Mouse (Mus musculus) mesoderm, embryonic 11.5 days (tissue): ENCODE measurements around the gene Serac1.
"Not testable (repeated sequence)": the region's sequence is repeated elsewhere in the genome, so short reads cannot be mapped to it uniquely, and the experiment has no call there.

Experiments
- DNase-seq: peaks from one replicate; pipeline ENCODE4 v3.0.0-alpha.2; 2012; ENCODE audit warnings: low read depth, low spot score

The Serac1 gene

DNA sequence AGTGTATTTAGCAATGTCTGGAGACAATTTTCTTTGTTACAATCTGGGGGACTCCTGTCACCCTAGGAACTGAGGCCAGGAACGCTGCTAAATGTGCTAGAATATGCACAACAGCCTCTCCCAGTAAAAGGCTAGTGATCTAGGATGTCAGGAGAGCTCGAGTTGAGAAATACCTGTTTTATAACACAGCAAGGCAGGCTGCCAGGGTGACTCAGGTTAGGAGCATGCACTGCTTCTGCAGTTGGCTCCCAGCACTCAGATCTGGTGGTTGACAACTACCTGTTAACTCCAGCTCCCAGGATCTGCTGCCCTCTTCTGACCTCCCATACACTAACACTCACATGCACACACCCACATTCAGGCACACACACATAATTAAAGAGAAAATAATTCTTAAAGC, 13.5 kb downstream of the Serac1 start:
- DNase-seq: no peak

DNA sequence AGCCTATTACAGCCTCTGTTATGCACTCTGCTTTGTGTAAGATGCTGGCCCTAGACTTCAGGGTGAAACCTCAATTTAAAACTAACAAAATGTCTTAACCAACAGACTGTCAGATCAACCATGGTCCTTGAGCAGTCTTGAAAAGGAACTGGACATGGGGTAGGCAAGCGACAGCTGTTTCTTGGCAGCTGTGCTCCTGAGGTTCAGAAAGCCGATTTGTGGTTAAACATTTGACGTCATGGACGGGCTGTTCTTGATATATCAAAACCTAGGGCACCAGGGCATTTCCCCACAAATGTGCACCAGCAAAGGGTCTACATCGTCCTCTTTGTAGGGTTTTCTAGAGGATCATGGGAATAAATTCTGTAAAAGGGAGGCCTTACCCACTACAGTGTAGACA, 16.0 kb downstream of the Serac1 start:
- DNase-seq: no peak

DNA sequence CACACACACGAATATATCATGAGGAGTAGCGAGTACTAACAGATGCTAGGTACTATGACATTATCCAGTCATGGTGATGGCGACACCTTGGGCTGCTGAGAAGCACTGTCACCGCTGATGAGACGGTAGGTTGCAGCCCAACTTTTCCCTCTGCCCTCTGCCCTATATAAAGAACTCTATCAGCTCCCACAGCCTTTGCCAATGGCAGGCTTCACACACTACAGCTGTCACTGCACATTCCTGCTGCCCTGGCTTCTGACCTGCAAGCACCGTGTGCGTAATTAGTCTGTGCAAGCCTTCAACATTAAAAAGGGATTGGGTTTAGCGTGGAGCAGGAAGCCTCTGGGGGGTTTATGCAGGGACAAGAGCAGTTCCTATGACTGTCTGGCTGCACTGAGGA, 16.7 kb downstream of the Serac1 start:
- no peak for DNase-seq

DNA sequence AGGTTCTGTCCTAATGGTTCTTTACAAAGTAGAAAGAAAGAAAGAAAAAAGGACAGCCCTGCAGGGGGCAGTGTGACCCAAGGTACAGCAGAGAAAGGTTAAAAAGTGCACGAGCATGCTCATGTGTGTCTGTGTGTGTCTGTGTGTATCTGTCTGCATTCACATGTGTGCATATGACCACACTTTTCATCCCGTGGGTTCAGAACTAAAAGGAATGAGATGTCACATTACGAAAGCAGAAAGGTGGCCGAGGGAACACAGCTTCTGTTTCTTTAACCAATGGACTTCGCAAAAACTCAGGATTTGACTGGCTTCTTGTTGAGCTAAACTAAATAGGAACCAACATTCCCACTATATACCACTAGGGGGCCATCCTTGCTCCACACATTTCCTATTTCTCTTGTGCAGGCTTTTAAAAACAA, 24.6 kb downstream of the Serac1 start:
- DNase-seq: peak; percentile 73

DNA sequence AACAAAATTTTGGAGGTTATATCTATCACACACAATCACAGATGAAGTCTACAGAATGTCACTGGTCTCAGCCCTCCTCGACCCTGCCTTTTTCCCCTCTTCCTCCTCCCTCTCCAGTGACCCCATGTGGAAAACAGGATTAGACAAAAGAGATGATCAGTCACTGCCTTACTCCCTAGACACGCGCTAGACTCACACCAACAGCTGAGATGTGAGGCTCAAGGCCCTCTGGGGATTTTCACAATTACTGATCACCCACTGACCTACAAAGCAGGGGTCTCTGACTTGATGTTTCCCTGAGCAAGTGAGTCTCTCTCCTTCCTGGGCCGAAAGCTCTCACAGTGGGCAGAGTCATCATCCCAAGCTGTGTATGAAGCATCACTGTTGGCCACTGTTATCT, 26.7 kb downstream of the Serac1 start:
- DNase-seq: peak; percentile 4

DNA sequence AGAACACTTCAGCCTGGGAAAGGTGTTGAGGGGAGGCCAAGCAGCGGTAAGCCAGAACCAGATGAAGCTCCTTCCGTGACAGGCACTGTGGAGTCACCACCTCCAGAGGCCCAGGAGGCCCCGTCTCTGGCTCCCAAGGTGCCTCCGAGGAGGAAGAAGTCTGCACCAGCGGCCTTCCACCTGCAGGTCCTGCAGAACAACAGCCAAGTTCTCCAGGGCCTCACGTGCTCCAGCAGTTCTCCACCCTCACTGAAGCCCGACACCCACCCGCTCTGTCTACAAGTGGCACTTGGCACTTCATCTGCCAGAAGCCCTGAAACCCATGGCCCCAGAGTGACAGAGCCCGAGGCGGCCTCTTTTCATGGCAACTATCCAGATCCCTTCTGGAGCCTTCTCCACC, 42.0 kb downstream of the Serac1 start:
- no peak for DNase-seq

DNA sequence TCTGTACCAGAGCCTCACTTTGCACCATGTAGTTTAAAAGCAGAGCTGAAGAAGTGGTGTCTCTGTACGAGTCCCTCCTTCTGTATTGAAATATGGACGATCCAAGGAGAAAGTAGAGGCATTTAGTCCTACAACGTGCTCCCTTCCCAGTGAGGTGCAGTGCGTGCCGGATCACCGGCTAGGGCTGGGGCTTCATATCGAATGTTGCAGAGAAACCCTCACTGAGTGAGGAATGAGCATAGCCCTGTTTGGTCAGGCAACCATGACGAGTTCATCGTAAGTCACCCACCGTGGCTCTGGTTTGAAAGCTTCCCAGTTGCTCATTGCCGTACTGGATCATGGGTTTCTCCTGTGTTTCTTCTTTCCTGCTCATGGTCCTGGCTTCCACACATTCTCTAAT, 42.7 kb downstream of the Serac1 start:
- no peak for DNase-seq

DNA sequence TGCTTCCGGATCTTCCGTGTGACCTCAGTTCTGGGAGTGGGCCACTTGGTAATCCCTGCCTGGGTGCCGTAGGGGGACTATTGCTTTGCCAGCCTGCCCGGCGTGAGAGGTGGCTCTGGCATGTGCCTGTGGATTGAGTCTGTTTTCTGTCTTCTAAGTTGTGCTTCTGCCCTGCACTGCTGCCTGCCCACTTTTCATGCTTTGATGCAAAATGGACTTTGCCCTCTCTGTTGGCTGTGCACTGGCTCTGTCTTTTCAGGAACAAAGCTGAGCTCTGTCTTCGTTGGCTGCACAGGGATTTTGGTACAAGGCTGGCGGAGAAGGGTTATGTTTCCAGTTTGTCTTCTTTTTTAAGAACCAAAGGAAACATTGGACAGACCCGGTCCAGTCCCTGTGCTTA, 43.1 kb downstream of the Serac1 start:
- no peak for DNase-seq

DNA sequence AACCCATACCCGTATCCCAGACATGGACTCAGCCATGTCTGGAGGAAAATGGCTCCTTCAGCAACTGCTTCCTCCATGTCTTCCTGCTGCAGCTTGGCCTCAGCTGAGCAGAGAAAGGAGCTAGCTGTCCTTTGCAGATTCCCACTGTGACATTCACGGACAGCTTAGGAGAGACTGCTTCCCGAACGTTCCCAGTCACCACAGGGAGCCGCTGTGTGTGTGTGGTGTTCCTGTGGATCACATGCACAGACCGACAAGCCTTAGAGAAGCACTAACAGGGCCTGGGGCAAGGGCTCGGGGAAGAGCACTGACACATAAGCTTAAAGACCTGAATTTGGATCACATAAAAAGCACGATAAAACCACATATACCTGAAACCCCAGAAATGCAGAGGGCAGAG, 43.9 kb downstream of the Serac1 start:
- no peak for DNase-seq

DNA sequence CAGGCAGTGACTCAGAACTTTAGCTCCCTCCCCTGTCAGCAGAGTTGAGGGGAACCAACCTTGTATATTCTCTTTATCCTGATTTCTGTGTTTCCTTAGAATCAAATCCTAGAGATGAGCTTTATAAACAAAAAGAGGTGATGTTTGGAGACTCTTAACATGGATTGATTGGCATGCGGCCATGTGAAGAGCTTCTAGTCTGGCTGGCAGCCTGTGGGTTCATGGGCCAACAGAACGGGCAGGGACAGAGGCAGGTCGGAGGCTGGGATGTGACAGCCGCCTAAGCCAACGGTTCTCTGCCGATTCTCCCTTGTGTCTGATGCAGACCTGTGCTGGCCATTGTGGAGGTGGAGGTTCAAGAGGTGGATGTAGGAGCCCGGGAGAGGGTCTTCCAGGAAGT, 53.7 kb downstream of the Serac1 start:
- DNase-seq: no peak

DNA sequence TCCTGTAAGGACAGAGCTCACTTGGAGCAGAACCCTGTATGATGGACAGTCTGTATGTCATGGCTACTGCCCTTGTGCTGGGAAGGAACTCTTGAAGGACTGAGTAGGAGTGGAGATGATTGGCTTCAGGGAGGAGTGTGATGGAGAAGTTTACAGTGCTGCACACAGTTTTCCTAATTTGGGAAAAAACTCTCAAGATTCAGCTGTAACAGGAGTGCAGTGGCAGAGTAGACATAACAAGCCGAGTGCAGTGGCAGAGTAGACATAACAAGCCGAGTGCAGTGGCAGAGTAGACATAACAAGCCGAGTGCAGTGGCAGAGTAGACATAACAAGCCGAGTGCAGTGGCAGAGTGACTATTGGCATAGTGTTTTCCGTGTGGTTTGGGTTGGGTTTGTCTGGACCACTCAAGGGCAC, 58.2 kb downstream of the Serac1 start:
- not testable (repeated sequence) for DNase-seq

DNA sequence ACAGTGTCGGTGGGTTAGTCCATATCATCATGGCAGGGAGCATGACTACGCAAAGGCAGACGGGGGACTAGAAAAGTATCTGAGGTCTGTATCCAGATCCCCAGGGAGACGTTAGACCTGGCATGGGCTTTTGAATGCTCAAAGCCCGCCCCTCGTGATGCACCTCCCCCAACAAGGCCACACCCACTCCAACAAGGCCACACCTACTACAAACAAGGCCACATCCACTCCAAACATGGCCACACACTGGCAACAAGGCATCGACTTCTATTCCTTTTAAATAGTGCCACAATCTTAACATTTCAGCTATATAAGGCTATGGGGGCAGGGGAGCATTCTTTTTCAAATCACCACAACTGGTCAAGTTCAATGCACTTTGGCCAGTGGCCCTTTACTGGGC, 58.9 kb downstream of the Serac1 start:
- no peak for DNase-seq

DNA sequence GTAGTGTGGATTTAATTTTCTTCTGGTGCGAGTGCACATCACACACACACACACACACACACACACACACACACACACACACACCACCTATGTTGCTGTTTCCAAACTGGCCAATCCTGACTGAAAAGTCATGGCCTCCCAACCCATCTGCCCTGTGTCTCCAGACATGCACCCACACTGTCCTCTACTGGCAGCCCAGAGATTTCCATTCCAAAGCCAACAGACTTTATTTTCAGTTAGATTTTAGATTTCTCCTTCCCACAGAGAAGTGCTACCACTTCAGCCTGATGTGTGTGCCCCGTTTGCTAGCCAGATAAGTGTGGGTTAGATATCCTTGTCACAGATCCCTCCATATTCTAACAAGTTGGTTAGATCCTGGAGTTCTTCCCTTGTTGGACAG, 59.8 kb downstream of the Serac1 start:
- DNase-seq: no peak

DNA sequence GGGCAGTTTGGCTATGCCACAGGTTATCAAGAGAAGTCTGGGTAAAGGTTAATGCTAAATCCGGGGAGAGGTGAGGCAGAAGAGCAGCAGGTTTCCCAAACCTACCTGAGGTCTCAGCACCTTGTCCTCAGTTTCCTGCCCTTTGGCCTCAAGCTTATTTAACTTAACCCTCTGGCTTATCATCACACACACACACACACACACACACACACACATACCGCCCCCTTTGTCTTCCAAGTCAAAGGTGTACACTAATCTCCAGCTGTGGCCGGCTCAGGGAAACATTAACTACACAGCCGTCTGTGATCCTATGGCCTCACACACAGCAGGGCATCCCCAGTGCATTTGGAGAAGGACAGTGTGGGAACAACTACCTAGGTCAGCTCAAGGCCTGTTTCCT, 61.2 kb downstream of the Serac1 start:
- DNase-seq: no peak

DNA sequence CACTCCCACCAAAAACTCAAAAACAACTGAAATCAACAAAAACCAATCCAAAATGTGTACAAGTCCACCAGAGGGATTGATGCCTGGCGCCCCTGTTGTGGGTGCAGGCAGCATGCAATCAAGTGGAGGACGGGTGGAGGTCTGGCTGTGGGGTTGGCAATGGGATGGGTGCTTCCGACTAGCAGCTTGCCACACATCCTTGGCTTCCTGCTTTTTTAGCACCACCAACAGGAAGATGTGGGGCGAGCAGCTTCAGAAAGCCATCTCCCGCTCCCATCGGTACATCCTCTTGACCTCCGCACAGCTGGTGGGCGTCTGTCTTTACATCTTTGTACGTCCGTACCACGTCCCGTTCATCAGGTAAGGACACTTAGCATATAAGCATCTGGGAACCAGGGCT, 62.3 kb downstream of the Serac1 start:
- DNase-seq: no peak

DNA sequence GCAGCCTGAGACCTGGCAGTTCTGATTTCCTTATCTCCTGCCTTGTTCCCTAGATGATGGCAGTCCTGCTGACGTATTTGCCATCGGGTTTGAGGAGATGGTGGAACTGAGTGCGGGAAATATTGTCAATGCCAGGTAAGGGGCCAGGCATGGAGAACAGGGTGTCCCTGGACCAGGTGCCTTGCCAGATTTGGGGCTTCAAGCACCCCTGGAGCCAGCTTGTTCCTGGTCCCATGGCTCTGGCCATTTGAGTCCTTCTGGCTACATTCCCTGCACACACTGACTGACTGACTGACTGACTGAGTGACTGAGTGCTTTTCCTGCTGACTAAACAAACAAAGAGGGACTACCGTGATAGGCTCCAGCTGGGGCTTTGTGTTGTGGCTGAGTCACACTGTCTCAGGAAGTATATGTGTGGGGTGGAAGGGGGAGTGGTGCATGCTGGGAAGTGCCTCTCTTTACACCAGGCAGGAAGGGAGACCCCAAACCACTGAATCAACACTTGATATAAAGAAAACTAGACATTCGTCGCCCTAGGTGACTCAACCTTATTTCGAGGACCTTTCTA, 63.2 kb downstream of the Serac1 start:
- DNase-seq: no peak

DNA sequence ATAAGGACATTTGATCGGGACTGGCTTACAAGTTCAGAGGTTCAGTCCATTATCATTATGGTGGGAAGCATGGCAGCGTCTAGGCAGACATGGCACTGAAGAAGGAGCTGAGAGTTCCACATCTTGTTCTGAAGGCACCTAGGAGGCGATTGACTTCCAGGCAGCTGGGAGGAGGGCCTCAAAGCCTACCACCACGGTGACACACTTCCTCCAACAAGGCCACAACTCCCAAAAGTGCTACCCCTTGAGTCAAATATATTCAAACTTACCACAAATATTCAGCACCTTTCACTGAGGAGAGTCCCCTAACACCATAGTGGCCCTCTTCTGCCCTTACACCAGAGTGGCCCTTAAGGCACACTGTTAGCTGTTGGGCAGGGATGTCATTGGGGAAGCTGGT, 64.6 kb downstream of the Serac1 start:
- no peak for DNase-seq

DNA sequence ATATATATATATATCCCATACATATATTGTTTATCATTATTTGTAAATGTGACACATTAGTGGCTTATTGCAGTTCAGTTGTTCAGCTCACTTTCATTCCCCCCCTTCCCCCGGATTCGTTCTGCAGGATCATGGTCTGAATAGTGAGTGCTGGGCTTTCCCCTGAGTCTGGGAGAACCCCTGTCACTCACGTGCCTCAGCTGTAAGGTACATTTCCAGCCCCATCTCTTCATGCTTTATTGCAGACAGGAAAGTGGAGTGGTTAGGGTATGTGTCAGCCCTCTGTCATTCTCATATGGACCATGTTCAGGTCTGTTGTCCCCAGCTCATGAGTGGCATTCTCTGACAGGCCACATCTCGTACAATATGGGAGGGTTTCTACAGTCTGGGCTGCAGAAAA, 66.5 kb downstream of the Serac1 start:
- DNase-seq: no peak

DNA sequence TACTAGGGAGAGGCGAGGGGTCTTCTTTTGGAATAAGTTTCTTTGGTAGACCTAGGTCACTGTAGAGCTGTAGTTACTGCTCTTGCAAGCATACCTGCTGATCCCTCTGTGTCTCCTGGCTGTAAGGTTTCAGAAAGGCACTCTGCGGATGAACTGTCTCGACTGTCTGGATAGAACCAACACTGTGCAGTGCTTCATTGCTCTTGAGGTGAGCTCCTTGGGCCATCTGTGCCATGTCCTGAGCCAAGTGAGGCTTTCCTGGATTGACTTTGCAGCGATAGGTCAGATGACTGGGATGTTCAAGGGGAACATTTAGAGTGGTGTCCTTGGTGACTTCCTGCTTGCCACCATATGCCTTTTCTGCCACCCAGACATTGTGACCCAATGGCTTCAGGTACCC, 69.9 kb downstream of the Serac1 start:
- no peak for DNase-seq

DNA sequence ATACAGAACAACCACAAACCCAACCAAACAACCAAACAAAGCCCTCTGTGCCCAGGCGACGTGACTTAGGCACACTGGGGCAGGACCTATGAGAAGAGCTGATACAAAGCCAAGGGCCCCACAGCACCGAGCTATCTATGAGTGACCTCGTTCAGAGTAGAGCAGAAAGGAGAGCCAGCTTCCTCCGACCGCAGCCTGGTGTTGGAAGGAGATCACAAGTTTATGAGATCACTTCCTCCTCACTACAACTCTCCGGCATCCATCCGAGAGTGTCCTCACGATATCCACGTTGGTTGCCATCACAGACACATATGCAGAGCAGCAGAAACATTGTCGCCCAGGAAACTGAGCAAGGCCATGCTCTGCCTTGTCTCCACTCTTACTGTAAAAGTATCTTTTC, 71.0 kb downstream of the Serac1 start:
- DNase-seq: no peak

DNA sequence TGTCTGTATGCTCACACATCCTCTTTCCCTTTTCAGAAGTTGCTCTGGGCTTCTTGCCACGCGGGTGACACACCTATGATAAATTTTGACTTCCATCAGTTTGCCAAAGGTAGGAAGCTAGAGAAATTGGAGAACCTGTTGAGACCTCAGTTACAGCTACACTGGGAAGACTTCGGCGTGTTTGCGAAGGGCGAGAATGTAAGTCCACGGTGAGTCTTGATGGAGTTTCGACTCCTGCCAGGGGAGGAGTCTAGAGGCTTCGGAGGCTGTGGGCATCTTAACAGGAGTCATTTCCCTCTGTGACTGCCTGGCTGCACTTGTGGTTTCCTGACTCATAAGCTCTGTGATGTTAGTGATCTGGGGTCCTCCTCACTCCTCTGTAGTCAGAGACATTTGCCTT, 71.6 kb downstream of the Serac1 start:
- DNase-seq: no peak

DNA sequence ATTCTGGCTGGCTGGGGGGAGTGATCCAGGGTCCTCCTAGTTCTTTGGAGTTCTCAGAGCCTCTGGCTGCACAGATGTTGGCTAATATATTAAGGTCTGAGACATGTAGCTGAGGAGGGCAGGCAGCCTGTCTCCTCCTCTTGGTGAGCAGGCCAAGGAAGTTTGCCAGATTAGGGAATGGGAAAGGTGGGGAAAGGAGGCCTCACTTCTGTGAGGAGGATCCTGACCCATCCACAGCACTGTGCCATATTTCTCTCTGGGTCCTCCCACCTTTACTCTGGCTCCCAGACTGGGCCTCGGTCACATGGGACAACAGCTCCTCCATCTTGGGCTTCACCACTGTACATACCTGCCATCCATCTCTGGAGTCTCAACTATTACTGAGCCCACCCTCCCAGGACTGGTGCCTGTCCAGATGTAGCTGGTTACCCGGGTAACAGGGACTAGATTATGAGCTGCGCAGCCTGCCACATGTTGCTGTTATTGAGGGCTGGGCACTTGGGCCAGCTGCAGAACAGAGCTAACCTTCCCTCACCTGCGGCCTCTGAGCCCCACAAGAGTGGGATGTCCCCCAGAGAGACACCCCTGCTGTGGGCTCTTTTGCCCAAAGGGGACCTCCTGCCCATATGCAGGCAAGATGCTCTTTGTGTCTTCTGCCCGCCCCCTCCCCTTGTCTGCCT, 72.3 kb downstream of the Serac1 start:
- no peak for DNase-seq

DNA sequence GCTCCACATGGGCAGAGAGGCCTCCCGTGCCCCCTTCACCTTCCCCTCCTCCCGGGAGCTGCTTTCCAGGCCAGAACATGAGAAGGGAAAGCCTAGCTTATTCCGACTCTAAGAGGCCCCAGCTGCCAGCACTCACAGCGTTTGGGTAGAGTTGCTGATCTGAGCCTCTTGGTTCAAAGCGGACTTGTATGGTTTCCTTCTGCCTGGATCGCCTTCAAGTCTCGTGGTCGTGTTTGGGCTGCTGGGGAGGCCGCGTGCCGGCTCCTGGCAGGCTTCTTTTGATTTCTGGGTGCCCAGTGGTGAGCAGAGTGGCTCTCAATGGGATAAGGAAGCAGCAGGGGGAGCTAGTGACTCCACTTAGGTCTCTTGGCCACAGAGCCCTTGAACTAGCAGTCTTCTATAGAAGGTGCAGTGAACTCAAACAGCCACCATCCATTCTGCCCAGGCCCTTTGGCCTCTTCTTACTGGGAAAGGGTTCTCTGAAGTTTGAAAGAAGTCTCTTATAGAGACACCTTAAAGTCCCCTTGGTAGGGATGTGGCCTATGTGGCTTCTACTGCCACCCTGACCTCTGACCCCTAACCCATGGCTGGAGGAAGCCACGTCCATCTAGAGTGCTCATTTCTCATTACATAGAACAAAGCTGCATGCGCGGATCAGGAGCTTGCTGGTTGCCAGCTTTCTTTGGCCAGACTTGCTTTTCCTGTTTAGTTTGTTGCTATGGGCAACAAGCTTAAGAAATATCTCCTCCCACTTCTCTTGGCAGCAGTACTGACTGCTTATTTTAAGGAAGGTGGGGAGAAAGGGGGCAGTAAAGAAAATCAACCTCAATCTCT, 73.7 kb downstream of the Serac1 start:
- DNase-seq: no peak
